ENCODE assay signal across 16 mouse cellular contexts in the genomic region with DNA sequence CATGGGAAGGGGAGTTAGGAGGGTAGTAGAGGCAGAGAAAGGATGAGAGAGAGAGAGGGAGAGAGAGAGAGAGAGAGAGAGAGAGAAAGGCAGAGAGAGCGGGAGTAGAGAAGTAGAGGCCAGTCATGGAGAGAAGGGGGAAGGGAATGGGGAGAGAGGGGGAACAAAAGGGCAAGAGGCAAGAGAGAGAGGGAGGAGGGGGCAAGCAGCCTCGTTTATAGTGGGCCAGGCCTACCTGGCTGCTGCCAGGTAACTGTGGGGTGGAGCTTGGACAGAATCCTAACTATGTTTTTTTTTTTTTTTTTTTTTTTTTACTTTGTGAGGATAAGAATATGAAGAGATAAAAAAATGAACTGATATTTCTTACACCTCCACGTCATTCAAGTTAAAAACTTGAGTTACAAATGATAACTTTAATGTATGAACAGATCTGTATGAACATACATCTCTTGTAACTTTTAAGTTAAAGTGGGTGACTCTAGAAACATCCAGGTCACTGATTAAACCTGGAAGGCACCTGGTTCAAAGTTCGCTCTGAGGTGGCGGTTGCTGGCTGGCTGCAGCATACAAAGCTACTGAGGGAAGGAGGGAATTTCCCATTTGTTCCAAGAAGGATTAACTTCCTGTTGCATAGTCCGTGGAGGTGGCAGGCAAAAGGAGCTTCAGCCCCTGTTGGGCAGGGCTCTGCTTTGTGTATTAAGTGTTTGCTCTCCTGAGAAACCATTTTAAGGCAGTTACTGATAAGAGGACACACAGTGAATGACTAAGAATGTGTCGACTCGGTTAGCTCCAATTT. TPM values are rescaled to one million over a fixed set of nuclear protein-coding genes. Genes with fewer than 3 reads are reported as not detected.
DNase-seq lines count a peak whose midpoint lies in the region; ATAC-seq and TF ChIP-seq lines count a peak whose summit lies in the region.
"Had no signal": no experiment of that assay in that cellular context is flagged by ENCODE, and none has a peak within 500 bp of the region (broad histone marks: within the 10 kb centered on the region; RNA-seq: fewer than 3 reads in every experiment).

No protein-coding gene starts in this region.

- H3K9me3 ChIP-seq in liver, embryonic 12.5 days (replicated peaks) = no peaks in the 10 kb centered on the region
- no peaks in the 10 kb centered on the region for H3K9me3 ChIP-seq in intestine, postnatal 0 days (ENCODE audit: control insufficient read depth)
- H3K9me3 ChIP-seq in stomach, embryonic 14.5 days (ENCODE audit: control insufficient read depth, low read depth, low read length) = no peaks in the 10 kb centered on the region
- H3K9me3 ChIP-seq: heart, embryonic 13.5 days; hindbrain, embryonic 12.5 days; liver, embryonic 13.5 days had no signal

- no peak overlapping the region for H3K9ac ChIP-seq in liver, adult 2 months (ENCODE audit: low read depth, low read length)
- no peak overlapping the region for H3K9ac ChIP-seq in liver, embryonic 12.5 days
- no peak overlapping the region for H3K9ac ChIP-seq in intestine, postnatal 0 days (ENCODE audit: low read depth, low read length)
- H3K9ac ChIP-seq in stomach, embryonic 14.5 days (replicated peaks; ENCODE audit: low read depth, low read length) = no peak overlapping the region
- H3K9ac ChIP-seq: heart, embryonic 13.5 days; hindbrain, embryonic 12.5 days; liver, embryonic 13.5 days had no signal

- peak overlapping the region; percentile 46 for H3K27ac ChIP-seq in liver, adult 2 months (replicated peaks; ENCODE audit: insufficient read depth, low read depth, low read length)
- no peak overlapping the region for H3K27ac ChIP-seq in liver, embryonic 12.5 days
- peak overlapping the region; percentile 86 for H3K27ac ChIP-seq in intestine, postnatal 0 days (ENCODE audit: low read depth, low read length)
- H3K27ac ChIP-seq in stomach, embryonic 14.5 days (ENCODE audit: low read length) = peak overlapping the region; percentile 78
- H3K27ac ChIP-seq: heart, embryonic 13.5 days; hindbrain, embryonic 12.5 days; liver, embryonic 13.5 days had no signal

- H3K4me1 ChIP-seq in liver, adult 2 months (ENCODE audit: control insufficient read depth, insufficient read depth, low read length) = peaks cover 9% of the 10 kb centered on the region; the same call in 1 of the 2 replicates
- no peaks in the 10 kb centered on the region for H3K4me1 ChIP-seq in liver, embryonic 12.5 days
- H3K4me1 ChIP-seq in intestine, postnatal 0 days (replicated peaks; ENCODE audit: control insufficient read depth, insufficient read depth, low read length) = peaks cover 12% of the 10 kb centered on the region
- H3K4me1 ChIP-seq in stomach, embryonic 14.5 days (ENCODE audit: control insufficient read depth, insufficient read depth, low read length) = no peaks in the 10 kb centered on the region
- H3K4me1 ChIP-seq: liver, embryonic 13.5 days had no signal

- no peak for TF ChIP-seq CTCF in liver, adult 2 months (IDR thresholded peaks at IDR 0.05; ENCODE audit: low read depth, low read length)
- TF ChIP-seq CTCF in intestine, postnatal 0 days (IDR thresholded peaks at IDR 0.05; ENCODE audit: low read depth) = no peak

- H3K4me3 ChIP-seq in liver, adult 2 months (ENCODE audit: insufficient read depth, low read depth, low read length) = no peak overlapping the region
- no peak overlapping the region for H3K4me3 ChIP-seq in liver, embryonic 12.5 days
- H3K4me3 ChIP-seq in intestine, postnatal 0 days (ENCODE audit: low read depth, low read length) = no peak overlapping the region
- no peak overlapping the region for H3K4me3 ChIP-seq in stomach, embryonic 14.5 days (ENCODE audit: low read depth, low read length)
- H3K4me3 ChIP-seq: heart, embryonic 13.5 days; hindbrain, embryonic 12.5 days; liver, embryonic 13.5 days; myocyte had no signal

- H3K36me3 ChIP-seq in liver, adult 2 months (ENCODE audit: control insufficient read depth, insufficient read depth, low read length) = no peaks in the 10 kb centered on the region
- H3K36me3 ChIP-seq in liver, embryonic 12.5 days = no peaks in the 10 kb centered on the region
- H3K36me3 ChIP-seq in intestine, postnatal 0 days (ENCODE audit: control insufficient read depth, insufficient read depth) = peaks cover 6% of the 10 kb centered on the region; the same call in 1 of the 2 replicates
- H3K36me3 ChIP-seq in stomach, embryonic 14.5 days (ENCODE audit: control insufficient read depth, insufficient read depth, low read length) = no peaks in the 10 kb centered on the region
- H3K36me3 ChIP-seq: heart, embryonic 13.5 days; hindbrain, embryonic 12.5 days; liver, embryonic 13.5 days had no signal

- peak; percentile 94 for DNase-seq in liver, adult 2 months (ENCODE audit: extremely low read depth, low read depth, low spot score)
- peak; percentile 70 for DNase-seq in kidney, postnatal 10 days
- DNase-seq in ovary, adult 18-20 months (ENCODE audit: low spot score) = no peak
- DNase-seq in spleen, adult 12 weeks (ENCODE audit: low spot score) = no peak
- no peak for DNase-seq in right cerebral cortex, postnatal 36 days (ENCODE audit: low spot score in 2 of 2)
- DNase-seq: adrenal gland, postnatal 10 days; cerebellum, adult 9-10 months; liver, embryonic 13.5 days; thymus, postnatal 36 days had no signal

- no peak for ATAC-seq in liver, embryonic 12.5 days
- peak; percentile 93 for ATAC-seq in intestine, postnatal 0 days
- ATAC-seq in stomach, embryonic 14.5 days (ENCODE audit: insufficient number of reproducible peaks, insufficient read depth, low FRiP score, low read depth) = peak; percentile 93

- TF ChIP-seq POLR2A in liver, adult 2 months (IDR thresholded peaks at IDR 0.05; ENCODE audit: extremely low read depth, insufficient read depth, low read length) = no peak

- WGBS in liver, adult 2 months = 30% methylated on average over 8 of the region's 8 CpGs
- WGBS in liver, embryonic 12.5 days (ENCODE audit: insufficient replicate concordance) = 30% methylated on average over 8 of the region's 8 CpGs
- 18% methylated on average over 8 of the region's 8 CpGs for WGBS in intestine, postnatal 0 days
- 37% methylated on average over 8 of the region's 8 CpGs for WGBS in stomach, embryonic 14.5 days

- H3K27me3 ChIP-seq in liver, adult 2 months (ENCODE audit: control insufficient read depth, insufficient read depth, low read length) = no peaks in the 10 kb centered on the region
- H3K27me3 ChIP-seq in liver, embryonic 12.5 days (replicated peaks) = no peaks in the 10 kb centered on the region
- no peaks in the 10 kb centered on the region for H3K27me3 ChIP-seq in intestine, postnatal 0 days (replicated peaks; ENCODE audit: control insufficient read depth, insufficient read depth, low read length)
- H3K27me3 ChIP-seq in stomach, embryonic 14.5 days (ENCODE audit: control insufficient read depth, insufficient read depth, low read length) = no peaks in the 10 kb centered on the region
- H3K27me3 ChIP-seq: heart, embryonic 13.5 days; hindbrain, embryonic 12.5 days; liver, embryonic 13.5 days had no signal

- H3K79me2 ChIP-seq in liver, adult 2 months (ENCODE audit: control insufficient read depth, insufficient read depth, low read length) = no peaks in the 10 kb centered on the region

- H3K4me2 ChIP-seq in liver, embryonic 12.5 days = no peak overlapping the region
- no peak overlapping the region; the same call in 1 of the 2 replicates for H3K4me2 ChIP-seq in intestine, postnatal 0 days (replicated peaks; ENCODE audit: low read depth)
- no peak overlapping the region for H3K4me2 ChIP-seq in stomach, embryonic 14.5 days (replicated peaks; ENCODE audit: low read depth, low read length)
- H3K4me2 ChIP-seq: heart, embryonic 13.5 days; hindbrain, embryonic 12.5 days; liver, embryonic 13.5 days; midbrain, embryonic 11.5 days had no signal

RNA-seq across cellular contexts. Expression of gene Fermt1, which starts 22.2 kb away (rescaled TPM):
- 0.20 and 0.28 TPM in 2 replicates for total RNA-seq in liver, adult 2 months (2014; rRNA removed)
- polyA plus RNA-seq in liver, adult 2 months (2012; rRNA removed) = 0.02 and 0.38 TPM in 2 replicates
- polyA plus RNA-seq in liver, embryonic 12.5 days (2016; fragmentation: Nextera tagmentation; extraction: Ambion mirVana) = 0.47 and 0.83 TPM in 2 replicates
- 69.7 and 77.5 TPM in 2 replicates for polyA plus RNA-seq in intestine, postnatal 0 days (2015; fragmentation: Nextera tagmentation; extraction: Ambion mirVana)
- polyA plus RNA-seq in stomach, embryonic 14.5 days (2014; fragmentation: Nextera tagmentation; extraction: Ambion mirVana) = 55.8 and 62.7 TPM in 2 replicates
- polyA plus RNA-seq: myocyte had no signal

RNA-seq across cellular contexts. Expression of gene Lrrn4, which starts 42.8 kb away (rescaled TPM):
- total RNA-seq in liver, adult 2 months (2014; rRNA removed) = 0.13 and 0.37 TPM in 2 replicates
- 0.61 and 0.73 TPM in 2 replicates for polyA plus RNA-seq in liver, adult 2 months (2012; rRNA removed)
- 1.8 and 2.1 TPM in 2 replicates for polyA plus RNA-seq in liver, embryonic 12.5 days (2016; fragmentation: Nextera tagmentation; extraction: Ambion mirVana)
- 9.5 and 9.8 TPM in 2 replicates for polyA plus RNA-seq in intestine, postnatal 0 days (2015; fragmentation: Nextera tagmentation; extraction: Ambion mirVana)
- 9.3 and 11.3 TPM in 2 replicates for polyA plus RNA-seq in stomach, embryonic 14.5 days (2014; fragmentation: Nextera tagmentation; extraction: Ambion mirVana)
- polyA plus RNA-seq: myocyte had no signal

Comparison
In these comparisons a context has a peak if more than half of its experiments do, and no peak if none do; other contexts are left out.
1. DNase-seq: peak in liver, adult 2 months (single experiment) and kidney, postnatal 10 days (single experiment); none in ovary, adult 18-20 months (single experiment), spleen, adult 12 weeks (single experiment) and right cerebral cortex, postnatal 36 days (0 of 2).
2. RNA of gene Fermt1, which starts 22.2 kb away (polyA plus RNA-seq): 69.7 to 77.5 TPM in intestine, postnatal 0 days and 55.8 to 62.7 TPM in stomach, embryonic 14.5 days; 0.47 to 0.83 TPM in liver, embryonic 12.5 days and 0.02 to 0.38 TPM in liver, adult 2 months; every median in the first group is over 10 times any median in the second.